Mouse (Mus musculus) left cerebral cortex, adult 9 months (tissue): ENCODE measurements at regions not wholly inside any gene's neighbourhood (a gene's known extent, or its start where the extent isn't known, plus 50 kb on each side); places are given as distances from the start of the nearest gene placed in this dataset.

Experiments used
- DNase-seq, 2 experiments: peaks; one replicate each; pipeline ENCODE4 v3.0.0; 2022; ENCODE audit warnings: low spot score in 2 of 2

DNA sequence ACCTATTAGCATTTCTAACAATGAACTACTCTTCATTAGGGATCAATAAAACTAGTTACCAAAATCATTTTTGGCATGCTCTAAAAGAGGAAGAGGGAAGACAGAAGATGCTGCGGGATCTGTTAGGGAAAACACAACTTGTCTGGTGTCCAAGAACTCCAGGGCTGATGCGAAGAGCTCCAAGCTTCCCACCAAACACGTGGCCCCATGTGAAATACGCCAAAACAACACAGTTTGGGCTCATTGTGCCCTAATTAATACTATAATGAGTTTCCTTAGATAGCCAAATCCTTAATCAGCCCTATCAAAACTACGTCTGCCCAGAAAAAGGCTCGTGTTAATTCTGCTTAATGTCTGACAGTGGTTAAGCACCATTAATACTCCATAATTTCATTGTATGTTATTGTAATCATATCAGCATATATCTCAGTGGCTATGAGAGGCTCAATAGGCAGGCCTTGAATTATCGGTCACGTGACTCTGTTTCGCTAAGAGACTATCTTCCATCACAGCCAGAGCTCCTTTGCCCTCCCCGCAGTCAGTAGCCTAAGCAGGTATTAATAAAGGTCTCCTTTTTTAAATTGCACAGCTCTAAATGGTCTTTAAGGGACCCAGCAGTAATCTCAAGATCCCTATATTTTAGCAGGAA is 223.6 kb upstream of the Pou3f3 start:
- no peak for DNase-seq

GRCm38 (mm10) chr1:42472495-42473230 is 222.9 kb upstream of the Pou3f3 start:
- DNase-seq = no peak

- no peak for DNase-seq
These were observed 221.4 kb upstream of the Pou3f3 start for GRCm38 (mm10) chr1:42474197-42474596.

DNA sequence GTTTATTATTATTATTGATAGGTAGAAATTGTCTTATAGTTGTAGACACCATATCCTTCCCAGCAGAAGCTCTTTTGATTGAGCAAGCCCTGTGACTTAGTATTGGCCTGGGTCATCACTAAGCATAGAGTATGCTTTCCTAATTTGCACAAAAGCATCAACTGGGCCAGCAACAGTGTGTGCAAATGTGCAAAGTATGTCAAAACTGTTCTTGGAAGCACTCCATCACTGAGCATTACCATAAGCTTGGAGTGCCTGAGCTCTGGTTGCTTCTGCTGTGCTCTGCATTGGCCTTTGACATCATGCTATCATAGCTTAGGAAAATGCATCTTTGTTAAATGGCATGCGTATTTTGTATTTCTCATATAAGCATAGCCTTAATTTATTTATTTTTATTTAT is 220.7 kb upstream of the Pou3f3 start:
- DNase-seq = no peak

DNA sequence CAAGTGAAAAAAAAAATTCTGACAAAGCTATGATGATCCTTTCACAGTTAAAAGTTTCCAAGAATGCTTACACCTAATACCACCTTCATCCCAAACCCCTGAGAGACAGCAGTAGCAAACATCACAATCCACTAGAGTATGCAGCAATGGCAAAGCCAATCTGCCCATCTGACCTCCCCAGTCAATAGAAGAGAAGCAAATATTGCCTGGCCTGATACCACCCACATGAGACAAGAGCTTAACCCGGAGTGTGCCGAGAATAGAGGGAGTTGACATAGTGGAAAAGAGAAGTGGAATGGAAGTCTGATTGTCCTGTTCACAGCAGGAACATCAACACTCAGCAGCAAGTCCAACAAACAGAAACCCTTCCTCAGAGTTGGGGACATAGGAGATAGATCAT is 219.9 kb upstream of the Pou3f3 start:
- DNase-seq = no peak

- no peak for DNase-seq
These were observed 215.1 kb upstream of the Pou3f3 start for GRCm38 (mm10) chr1:42480348-42480920.

DNA sequence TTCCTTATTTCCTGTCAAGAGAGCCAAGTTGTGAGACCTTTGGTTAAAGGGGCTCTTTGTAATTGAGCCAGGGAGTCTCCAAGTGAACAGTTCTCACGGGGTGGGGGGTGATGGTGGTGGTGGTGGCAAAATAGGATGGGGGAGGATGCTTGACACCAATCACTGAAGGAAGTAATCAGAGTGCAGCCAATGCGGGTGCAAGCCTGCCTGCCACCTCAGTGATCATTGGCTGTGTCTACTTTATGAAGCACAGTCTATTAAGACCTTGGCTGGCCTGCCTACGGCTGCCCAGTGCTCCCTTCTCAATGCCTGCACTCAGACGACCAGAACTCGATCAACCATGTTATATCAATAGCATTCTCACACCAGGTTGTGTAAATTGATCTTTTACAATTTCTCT is 206.0 kb upstream of the Pou3f3 start:
- no peak for DNase-seq

DNA sequence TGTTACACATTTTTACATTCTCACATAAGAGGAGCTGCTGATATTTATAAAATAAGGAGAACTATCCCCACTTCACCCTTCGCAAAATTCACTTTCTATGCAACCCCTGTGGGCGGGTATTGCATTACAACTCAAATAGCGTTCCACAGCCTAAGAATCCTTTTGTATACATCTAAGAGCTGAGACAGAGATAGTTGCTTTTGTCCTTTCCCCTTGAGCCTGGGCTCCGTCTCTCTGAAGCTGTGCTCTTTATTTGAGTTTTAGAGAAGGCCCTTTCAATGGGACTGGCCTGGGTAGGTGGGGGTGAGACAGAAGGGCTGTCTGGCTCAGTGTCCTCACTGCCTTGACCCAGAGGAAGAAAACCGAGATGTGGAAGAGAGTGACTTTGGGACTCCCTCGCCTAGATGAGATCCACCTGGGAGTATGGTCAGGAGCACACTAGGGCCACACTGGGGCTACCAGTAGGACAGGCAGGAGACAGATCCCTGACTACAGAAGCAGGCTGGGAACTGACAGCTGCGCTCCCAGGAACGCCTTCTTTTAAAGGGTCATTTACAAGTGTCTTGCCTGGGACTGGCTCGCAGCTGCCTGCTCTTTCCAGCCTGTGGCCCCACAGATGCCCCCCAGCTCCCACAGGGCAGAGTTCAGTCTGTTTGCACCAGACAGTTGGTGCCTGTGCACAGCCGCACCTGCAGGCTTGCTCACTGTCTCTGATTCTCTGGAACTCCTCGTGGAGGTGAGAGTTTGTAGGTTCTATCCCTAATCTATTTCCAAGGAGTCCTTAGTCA is 204.5 kb upstream of the Pou3f3 start:
- no peak for DNase-seq

DNA sequence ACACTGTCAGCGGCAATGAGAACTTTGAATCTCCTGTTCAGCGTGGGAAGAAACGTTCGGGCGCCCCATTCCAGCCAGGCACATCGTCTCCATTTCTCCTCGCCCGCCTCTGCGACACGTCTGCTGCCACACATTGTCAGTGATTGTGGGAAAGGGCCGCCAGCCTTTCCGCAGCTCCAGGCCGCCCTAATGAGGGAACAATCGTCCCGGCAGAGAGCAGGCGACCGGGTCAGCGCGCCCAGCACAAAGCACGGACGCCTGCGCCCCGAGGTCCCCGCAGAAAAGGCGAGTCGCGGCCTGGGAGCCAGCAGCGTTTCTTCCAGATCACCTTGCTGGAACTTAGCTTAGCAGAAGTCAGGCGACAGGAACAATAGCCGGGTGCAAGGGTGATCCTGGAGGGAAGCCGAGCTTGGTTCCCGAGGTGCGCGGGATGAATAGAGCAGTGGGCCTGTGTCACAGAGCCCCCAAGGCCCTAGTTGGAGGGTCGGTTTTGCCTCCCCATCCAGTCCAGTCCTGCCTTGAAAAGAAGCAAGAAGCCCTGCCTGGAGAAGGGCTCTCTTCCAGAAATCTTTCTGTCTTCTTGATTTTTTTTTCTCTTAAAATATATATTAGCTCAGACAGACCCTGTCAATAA is 203.8 kb upstream of the Pou3f3 start:
- no peak for DNase-seq

GRCm38 (mm10) chr1:42496022-42496421 is 199.5 kb upstream of the Pou3f3 start:
- no peak for DNase-seq

- DNase-seq = no peak
These were observed 199.1 kb upstream of the Pou3f3 start for GRCm38 (mm10) chr1:42496433-42496832.

DNA sequence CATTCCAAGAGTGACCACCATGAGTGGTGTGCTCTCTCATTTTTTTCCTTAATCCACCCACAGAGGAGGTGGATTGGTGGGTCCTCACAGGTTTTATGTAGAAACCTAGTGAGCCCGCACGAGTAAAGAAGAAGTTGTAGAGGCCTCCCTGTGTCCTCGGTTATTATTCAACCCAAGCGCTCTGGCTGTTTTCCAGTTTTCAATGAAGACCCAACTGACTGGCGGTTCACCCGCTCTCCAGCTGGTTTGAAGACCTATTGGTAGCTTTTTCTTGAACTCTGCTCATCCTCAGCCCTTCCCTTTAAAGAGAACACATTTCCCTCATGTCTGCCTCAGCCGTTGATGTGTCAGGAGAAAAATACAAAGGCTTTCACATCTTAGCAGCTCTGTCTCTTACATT is 196.7 kb upstream of the Pou3f3 start:
- DNase-seq = no peak

GRCm38 (mm10) chr1:42504491-42504890 is 191.1 kb upstream of the Pou3f3 start:
- DNase-seq = no peak

- no peak for DNase-seq
These were observed 190.4 kb upstream of the Pou3f3 start for GRCm38 (mm10) chr1:42505048-42505729.

GRCm38 (mm10) chr1:42514417-42514816 is 181.2 kb upstream of the Pou3f3 start:
- no peak for DNase-seq

- DNase-seq = no peak
These were observed 171.2 kb upstream of the Pou3f3 start for GRCm38 (mm10) chr1:42524401-42524800.

DNA sequence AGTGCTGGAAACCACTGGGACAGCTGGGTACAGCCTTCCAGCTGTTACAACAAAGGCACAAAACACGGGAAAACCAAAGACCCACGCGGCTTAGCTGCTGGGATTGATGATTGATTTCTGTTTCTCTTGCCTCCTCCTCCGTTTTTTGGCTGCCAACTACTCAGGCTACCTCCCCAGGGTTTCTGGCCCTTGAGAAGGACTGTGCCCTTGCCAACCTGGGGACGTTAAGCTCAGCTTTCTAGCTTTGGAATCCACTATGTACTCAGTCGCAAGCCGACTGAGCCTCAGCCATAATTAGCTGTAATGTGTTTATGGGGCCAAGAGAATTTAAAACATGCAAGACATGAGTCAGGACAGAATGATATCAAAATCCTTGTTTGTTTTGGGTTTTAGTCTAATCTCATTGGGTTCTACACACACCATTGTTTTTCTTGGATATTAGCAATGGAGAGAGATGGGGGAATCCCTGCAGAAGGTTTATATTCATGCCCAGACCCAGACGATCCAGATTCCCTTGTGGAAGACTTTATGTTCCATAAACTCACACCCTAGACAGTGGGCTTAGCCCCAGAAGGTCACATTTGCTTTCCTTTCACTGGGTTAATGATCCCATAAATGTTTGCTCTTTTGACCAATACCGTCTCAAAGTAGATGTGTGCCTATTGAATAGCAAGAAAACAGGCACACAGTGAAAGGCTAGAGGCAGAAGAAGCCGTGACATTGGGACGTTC is 167.7 kb upstream of the Pou3f3 start:
- DNase-seq = no peak

DNA sequence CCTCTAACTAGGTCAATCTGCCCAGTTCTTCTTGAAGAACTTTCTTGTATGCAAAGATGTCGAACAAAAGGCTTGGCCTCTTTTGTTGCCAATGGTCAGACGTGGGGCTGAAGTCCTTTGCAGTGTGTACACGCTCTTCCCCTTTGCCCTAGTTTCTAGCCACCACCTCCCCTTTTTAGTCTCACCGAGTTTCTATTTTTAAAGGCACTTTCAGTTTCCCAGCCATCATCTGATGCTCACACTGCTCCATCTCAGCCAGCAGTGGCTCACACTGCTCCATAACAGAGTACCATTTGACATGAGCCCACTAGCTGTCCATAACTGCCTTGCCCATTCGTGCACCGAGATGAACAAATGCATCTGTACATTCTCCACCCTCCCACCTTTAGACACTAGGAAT is 162.7 kb upstream of the Pou3f3 start:
- DNase-seq = no peak

- peak in 1 of 2 experiments; percentile 26 for DNase-seq
These were observed 156.5 kb upstream of the Pou3f3 start for GRCm38 (mm10) chr1:42539066-42539539.
